Mouse (Mus musculus) small intestine, adult 2 months (tissue): ENCODE measurements around the gene Ctsw.

Experiments used
- CTCF ChIP-seq: fragments of 200-500 bp; IDR thresholded peaks from 2 replicates; pipeline ENCODE4 v1.5.1; 2012; ENCODE audit warnings: low read depth, mild to moderate bottlenecking, control low read depth, inconsistent platforms, low read length, moderate library complexity, mixed read lengths; ENCODE audit not compliant: insufficient replicate concordance, insufficient read length; ENCODE audit errors: extremely low read depth
- POLR2A ChIP-seq: fragments of 200-500 bp; IDR thresholded peaks from 2 replicates; pipeline ENCODE4 v1.6.1; 2012; ENCODE audit warnings: low read depth, mild to moderate bottlenecking, control low read depth, inconsistent platforms, low read length, moderate library complexity

DNA sequence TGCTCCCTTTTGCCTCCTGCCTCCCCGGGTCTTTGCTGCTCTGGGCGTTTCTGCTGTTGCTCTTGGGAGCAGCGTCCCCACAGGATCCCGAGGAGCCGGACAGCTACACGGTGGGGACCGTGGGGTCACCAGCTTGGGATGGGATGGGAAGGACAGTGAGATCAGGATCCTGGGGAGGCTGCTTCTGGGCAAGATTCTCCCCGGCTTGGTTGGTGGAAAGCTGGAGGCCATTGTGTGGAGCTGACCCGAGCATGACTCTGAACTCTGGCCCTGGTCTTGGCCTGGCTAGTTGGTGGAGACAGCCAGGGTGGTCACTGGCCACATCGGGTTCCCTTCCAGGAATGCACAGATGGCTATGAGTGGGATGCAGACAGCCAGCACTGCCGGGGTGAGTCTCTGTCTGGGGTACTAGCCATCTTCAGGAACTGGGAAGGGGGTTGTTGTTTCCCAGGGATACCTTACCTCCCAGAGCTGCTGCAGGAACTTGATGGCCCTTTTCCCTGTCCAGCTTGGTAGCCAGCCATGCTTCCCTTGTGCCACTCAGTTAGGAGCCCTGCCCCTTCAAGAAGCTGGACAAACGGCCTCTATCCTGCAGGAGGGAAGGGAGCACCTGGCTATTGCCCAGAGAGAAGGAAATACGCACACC is 6.9 kb upstream of the Ctsw start:
- TF ChIP-seq CTCF (no peak), POLR2A (no peak)
